Mouse (Mus musculus): ENCODE data around the gene Slc9a8.

GRCm38 (mm10) chr2:167471585-167471984 is 50.1 kb downstream of the Slc9a8 start:
- no peak for TF ChIP-seq CTCF (IDR thresholded peaks at IDR 0.05; ENCODE audit: low read depth)
- no peak for TF ChIP-seq EP300 (IDR thresholded peaks at IDR 0.05; ENCODE audit: low read depth)

Measured in liver, postnatal 0 days (tissue).